Mouse (Mus musculus): Measurements from ENCODE around the gene Mepe. TPM values are rescaled to one million over a fixed set of nuclear protein-coding genes. Genes with fewer than 3 reads are reported as not detected.

The Mepe gene
- polyA plus RNA-seq, 1 experiment from 2014 or later: not detected

DNA sequence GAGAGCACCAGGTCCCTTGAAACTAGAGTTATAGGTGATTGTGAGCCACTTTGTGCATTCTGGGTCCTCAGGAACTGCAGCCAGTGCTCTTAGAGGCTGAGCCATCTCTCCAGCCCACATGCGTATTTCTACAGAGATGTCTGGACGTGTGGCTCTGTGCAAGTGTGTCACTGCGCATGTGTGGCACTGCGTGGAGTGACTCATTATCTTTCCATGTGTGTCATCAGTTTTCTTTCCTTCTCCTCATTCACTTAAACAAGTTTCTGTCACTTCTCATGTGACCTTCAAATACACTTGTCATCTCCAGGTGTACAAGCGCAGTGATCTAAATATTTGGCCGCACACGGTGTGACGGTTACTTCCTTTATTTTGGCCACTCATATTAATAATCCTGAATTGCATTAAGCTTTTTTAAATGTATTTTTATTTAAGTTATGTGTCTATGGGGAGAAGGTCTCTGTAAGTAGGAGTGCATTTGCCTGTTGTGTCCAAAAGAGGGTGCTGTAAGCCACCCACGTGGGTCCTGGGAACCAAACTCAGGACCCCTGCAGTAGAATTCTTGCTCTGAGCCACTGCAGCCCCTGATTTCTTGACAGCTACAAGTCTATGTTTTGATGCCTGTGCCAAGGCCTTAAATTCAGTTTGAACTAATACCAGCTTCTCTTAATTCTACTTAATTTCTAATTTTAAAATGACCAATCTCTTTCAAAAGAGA, 19.6 kb downstream of the Mepe start:
- no peak for ATAC-seq
- 66% methylated on average over 9 of the region's 9 CpGs for WGBS (ENCODE audit: insufficient replicate concordance)
- TF ChIP-seq CTCF (IDR thresholded peaks at IDR 0.05; ENCODE audit: low read depth) (peak; percentile 45), EP300 (IDR thresholded peaks at IDR 0.05; ENCODE audit: low read depth) (no peak)

DNA sequence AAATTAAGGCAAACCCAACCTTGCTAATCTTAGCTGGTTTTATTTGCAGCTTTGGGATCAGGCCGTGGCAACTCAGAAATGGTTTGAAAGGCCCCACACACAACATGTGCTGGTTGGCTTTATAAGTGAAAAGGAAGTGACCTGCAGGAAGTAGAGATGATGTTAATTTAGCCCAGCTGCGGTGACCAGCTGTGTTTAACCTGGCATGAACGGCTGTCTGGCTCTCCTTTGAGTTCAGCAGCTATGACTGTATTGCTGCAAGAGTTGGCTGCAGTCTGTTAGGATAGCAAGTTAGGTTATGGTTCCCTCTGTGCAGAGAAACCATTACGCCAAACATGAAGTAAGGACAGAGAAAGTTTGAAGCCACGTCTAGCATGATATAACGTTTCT, 20.1 kb downstream of the Mepe start:
- WGBS (ENCODE audit: insufficient replicate concordance): 63% methylated on average over 6 of the region's 6 CpGs
- H3K27ac ChIP-seq (ENCODE audit: low read depth): no peak overlapping the region
- H3K9me3 ChIP-seq (ENCODE audit: low read length): no peaks in the 10 kb centered on the region
- H3K27me3 ChIP-seq (ENCODE audit: insufficient read depth, low read length): no peaks in the 10 kb centered on the region
- H3K4me1 ChIP-seq (ENCODE audit: insufficient read depth): no peaks in the 10 kb centered on the region
- H3K4me2 ChIP-seq (ENCODE audit: low read depth, low read length): no peak overlapping the region
- DNase-seq (no peak), ATAC-seq (no peak)
- TF ChIP-seq CTCF (IDR thresholded peaks at IDR 0.05; ENCODE audit: low read depth): no peak
- TF ChIP-seq EP300 (IDR thresholded peaks at IDR 0.05; ENCODE audit: low read depth): no peak
- no peak overlapping the region for H3K4me3 ChIP-seq (ENCODE audit: low read depth, low read length)
- no peak overlapping the region for H3K9ac ChIP-seq (replicated peaks)
- H3K36me3 ChIP-seq (replicated peaks; ENCODE audit: insufficient read depth, low read length): no peaks in the 10 kb centered on the region

More for the DNA sequence above, 19.6 kb downstream of the Mepe start:
- Histone ChIP-seq H3K36me3 (replicated peaks; ENCODE audit: insufficient read depth, low read length) (no peaks in the 10 kb centered on the region), H3K9me3 (ENCODE audit: low read length) (no peaks in the 10 kb centered on the region), H3K4me3 (ENCODE audit: low read depth, low read length) (no peak overlapping the region), H3K9ac (replicated peaks) (no peak overlapping the region), H3K4me1 (ENCODE audit: insufficient read depth) (no peaks in the 10 kb centered on the region), H3K27ac (ENCODE audit: low read depth) (no peak overlapping the region), H3K4me2 (ENCODE audit: low read depth, low read length) (no peak overlapping the region), H3K27me3 (ENCODE audit: insufficient read depth, low read length) (no peaks in the 10 kb centered on the region)
- DNase-seq: no peak

- no peak for DNase-seq
- 71% methylated on average over 1 of the region's 1 CpGs for WGBS (ENCODE audit: insufficient replicate concordance)
- Histone ChIP-seq H3K4me2 (ENCODE audit: low read depth, low read length) (no peak overlapping the region), H3K4me1 (ENCODE audit: insufficient read depth) (no peaks in the 10 kb centered on the region), H3K27ac (ENCODE audit: low read depth) (no peak overlapping the region), H3K9ac (replicated peaks) (no peak overlapping the region), H3K36me3 (replicated peaks; ENCODE audit: insufficient read depth, low read length) (no peaks in the 10 kb centered on the region), H3K9me3 (ENCODE audit: low read length) (no peaks in the 10 kb centered on the region), H3K4me3 (ENCODE audit: low read depth, low read length) (no peak overlapping the region), H3K27me3 (ENCODE audit: insufficient read depth, low read length) (no peaks in the 10 kb centered on the region)
- TF ChIP-seq EP300 (IDR thresholded peaks at IDR 0.05; ENCODE audit: low read depth): no peak
- no peak for TF ChIP-seq CTCF (IDR thresholded peaks at IDR 0.05; ENCODE audit: low read depth)
- no peak for ATAC-seq
Observed at GRCm38 (mm10) chr5:104351041-104351440, 25.9 kb downstream of the Mepe start.

DNA sequence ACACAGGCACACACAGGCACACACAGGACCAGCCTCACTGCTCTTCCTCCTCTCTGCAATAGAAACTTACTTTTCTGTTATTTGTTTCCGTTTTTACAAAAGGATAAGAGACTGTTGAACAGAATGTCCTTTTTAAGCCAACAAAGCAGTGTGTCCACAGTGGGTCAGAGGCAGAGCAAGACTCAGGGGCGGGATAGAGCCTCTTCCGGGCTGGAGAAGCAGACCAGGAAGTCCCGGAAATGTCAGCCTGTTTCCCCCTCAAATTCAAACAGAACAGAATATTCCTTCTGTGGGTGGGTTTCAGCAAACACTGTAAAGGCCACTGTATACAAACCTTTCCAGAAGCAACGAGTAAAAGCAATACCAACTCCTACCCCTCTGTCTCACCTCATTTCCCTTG, 26.7 kb downstream of the Mepe start:
- H3K27ac ChIP-seq (ENCODE audit: low read depth): no peak overlapping the region
- ATAC-seq: no peak
- H3K36me3 ChIP-seq (replicated peaks; ENCODE audit: insufficient read depth, low read length): no peaks in the 10 kb centered on the region
- WGBS (ENCODE audit: insufficient replicate concordance): 34% methylated on average over 5 of the region's 5 CpGs
- no peak overlapping the region for H3K4me3 ChIP-seq (ENCODE audit: low read depth, low read length)
- no peak for DNase-seq
- TF ChIP-seq CTCF (IDR thresholded peaks at IDR 0.05; ENCODE audit: low read depth) (no peak), EP300 (IDR thresholded peaks at IDR 0.05; ENCODE audit: low read depth) (no peak)
- no peaks in the 10 kb centered on the region for H3K9me3 ChIP-seq (ENCODE audit: low read length)
- H3K4me2 ChIP-seq (ENCODE audit: low read depth, low read length): no peak overlapping the region
- H3K4me1 ChIP-seq (ENCODE audit: insufficient read depth): no peaks in the 10 kb centered on the region
- no peaks in the 10 kb centered on the region for H3K27me3 ChIP-seq (ENCODE audit: insufficient read depth, low read length)
- H3K9ac ChIP-seq (replicated peaks): no peak overlapping the region; the same call in 1 of the 2 replicates

- H3K4me3 ChIP-seq (ENCODE audit: low read depth, low read length): no peak overlapping the region
- no peak overlapping the region for H3K9ac ChIP-seq (replicated peaks)
- no peak overlapping the region for H3K4me2 ChIP-seq (ENCODE audit: low read depth, low read length)
- ATAC-seq: no peak
- TF ChIP-seq CTCF (IDR thresholded peaks at IDR 0.05; ENCODE audit: low read depth): no peak
- TF ChIP-seq EP300 (IDR thresholded peaks at IDR 0.05; ENCODE audit: low read depth): no peak
- DNase-seq: no peak
- WGBS (ENCODE audit: insufficient replicate concordance): 65% methylated on average over 5 of the region's 5 CpGs
- no peaks in the 10 kb centered on the region for H3K36me3 ChIP-seq (replicated peaks; ENCODE audit: insufficient read depth, low read length)
- H3K27ac ChIP-seq (ENCODE audit: low read depth): no peak overlapping the region
- no peaks in the 10 kb centered on the region for H3K27me3 ChIP-seq (ENCODE audit: insufficient read depth, low read length)
- no peaks in the 10 kb centered on the region for H3K9me3 ChIP-seq (ENCODE audit: low read length)
- no peaks in the 10 kb centered on the region for H3K4me1 ChIP-seq (ENCODE audit: insufficient read depth)
Observed at GRCm38 (mm10) chr5:104357575-104357974, 32.4 kb downstream of the Mepe start.

- H3K4me2 ChIP-seq (ENCODE audit: low read depth, low read length): no peak overlapping the region
- no peak for DNase-seq
- H3K4me1 ChIP-seq (ENCODE audit: insufficient read depth): no peaks in the 10 kb centered on the region
- H3K36me3 ChIP-seq (replicated peaks; ENCODE audit: insufficient read depth, low read length): no peaks in the 10 kb centered on the region
- H3K4me3 ChIP-seq (ENCODE audit: low read depth, low read length): no peak overlapping the region
- no peak overlapping the region for H3K9ac ChIP-seq (replicated peaks)
- no peak for TF ChIP-seq EP300 (IDR thresholded peaks at IDR 0.05; ENCODE audit: low read depth)
- no peak for TF ChIP-seq CTCF (IDR thresholded peaks at IDR 0.05; ENCODE audit: low read depth)
- no peaks in the 10 kb centered on the region for H3K27me3 ChIP-seq (ENCODE audit: insufficient read depth, low read length)
- H3K9me3 ChIP-seq (ENCODE audit: low read length): no peaks in the 10 kb centered on the region
- WGBS (ENCODE audit: insufficient replicate concordance): 48% methylated on average over 7 of the region's 7 CpGs
- no peak overlapping the region for H3K27ac ChIP-seq (ENCODE audit: low read depth)
- ATAC-seq: no peak
Observed at GRCm38 (mm10) chr5:104358592-104358991, 33.5 kb downstream of the Mepe start.

Measured in liver, postnatal 0 days (tissue).